Mouse (Mus musculus) macrophage (primary cell): ENCODE results near the gene Plxna3. TPM values are rescaled to one million over a fixed set of nuclear protein-coding genes. Genes with fewer than 3 reads are reported as not detected.
"Not testable (repeated sequence)": the region's sequence is repeated elsewhere in the genome, so short reads cannot be mapped to it uniquely, and the experiment has no call there.

Source experiments
- H3K27ac ChIP-seq: fragments of 350-480 bp; formaldehyde crosslinking; 2 replicates; pipeline ENCODE4 v1.9.0; 2021
- H3K36me3 ChIP-seq: fragments of 350-480 bp; formaldehyde crosslinking; 2 replicates; pipeline ENCODE4 v1.9.0; 2021; ENCODE audit errors: inconsistent target
- H3K4me3 ChIP-seq: fragments of 350-480 bp; formaldehyde crosslinking; 2 replicates; pipeline ENCODE4 v1.9.0; 2021; ENCODE audit errors: inconsistent target
- H3K79me2 ChIP-seq: fragments of 350-480 bp; formaldehyde crosslinking; 2 replicates; pipeline ENCODE4 v1.9.0; 2021; ENCODE audit errors: inconsistent target
- WGBS: methylation state at CpG from one replicate; pipeline ENCODE4 v1.1.7; 2026; ENCODE audit warnings: inconsistent platforms; ENCODE audit not compliant: missing documents; 5-methylcytosine and 5-hydroxymethylcytosine counted together
- polyA plus RNA-seq: library from polyadenylated mRNA; stranded (reverse); fragments of 250-400 nt; gene quantifications from 3 replicates; pipeline ENCODE4 v1.2.4, GENCODE M21; 2018; ENCODE audit warnings: inconsistent platforms

Gene Plxna3
- polyA plus RNA-seq, 1 experiment from 2014 or later = 2.2 TPM

DNA sequence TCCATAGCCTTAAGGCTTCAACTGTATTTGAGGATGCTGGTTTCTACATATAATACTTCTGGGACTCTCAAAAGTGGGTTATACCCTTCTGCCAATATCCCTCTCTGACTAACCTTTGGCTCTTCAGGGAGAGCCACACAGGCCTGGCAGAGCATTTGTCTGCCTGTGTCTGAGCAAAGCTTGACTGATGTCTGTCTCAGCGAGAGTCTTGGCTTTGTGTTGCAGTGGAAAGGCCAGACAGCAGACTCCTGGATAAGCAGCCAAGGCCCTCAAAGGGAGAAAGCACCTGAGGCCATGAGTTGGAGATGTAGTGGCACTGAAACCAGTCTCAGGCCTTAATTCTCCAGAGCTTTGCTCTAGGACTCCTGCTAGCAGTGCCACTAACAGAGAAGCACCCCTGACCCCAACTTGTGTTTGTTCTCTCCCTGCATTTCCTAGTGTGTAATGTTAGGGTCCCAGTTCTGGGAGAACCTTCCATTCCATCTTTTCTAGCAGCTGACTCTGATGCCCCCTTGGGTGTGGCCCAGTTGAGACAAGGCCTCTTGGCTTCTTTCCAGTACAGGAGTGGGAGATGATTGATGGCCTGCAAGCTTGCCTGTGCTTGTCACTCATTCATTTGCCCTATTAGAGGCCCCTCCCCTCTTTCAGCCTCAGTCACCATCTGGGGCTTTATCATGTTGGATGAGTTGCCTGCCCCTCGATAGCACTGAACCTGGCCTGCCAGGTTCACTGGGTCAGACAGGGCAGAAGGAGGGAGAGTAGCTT is 1.5 kb downstream of the Plxna3 start:
- no peaks in the 10 kb centered on the region for H3K79me2 ChIP-seq
- no peaks in the 10 kb centered on the region for H3K36me3 ChIP-seq
- H3K27ac ChIP-seq = no peak overlapping the region
- 93% methylated on average over 2 of the region's 2 CpGs for WGBS
- H3K4me3 ChIP-seq = no peak overlapping the region

DNA sequence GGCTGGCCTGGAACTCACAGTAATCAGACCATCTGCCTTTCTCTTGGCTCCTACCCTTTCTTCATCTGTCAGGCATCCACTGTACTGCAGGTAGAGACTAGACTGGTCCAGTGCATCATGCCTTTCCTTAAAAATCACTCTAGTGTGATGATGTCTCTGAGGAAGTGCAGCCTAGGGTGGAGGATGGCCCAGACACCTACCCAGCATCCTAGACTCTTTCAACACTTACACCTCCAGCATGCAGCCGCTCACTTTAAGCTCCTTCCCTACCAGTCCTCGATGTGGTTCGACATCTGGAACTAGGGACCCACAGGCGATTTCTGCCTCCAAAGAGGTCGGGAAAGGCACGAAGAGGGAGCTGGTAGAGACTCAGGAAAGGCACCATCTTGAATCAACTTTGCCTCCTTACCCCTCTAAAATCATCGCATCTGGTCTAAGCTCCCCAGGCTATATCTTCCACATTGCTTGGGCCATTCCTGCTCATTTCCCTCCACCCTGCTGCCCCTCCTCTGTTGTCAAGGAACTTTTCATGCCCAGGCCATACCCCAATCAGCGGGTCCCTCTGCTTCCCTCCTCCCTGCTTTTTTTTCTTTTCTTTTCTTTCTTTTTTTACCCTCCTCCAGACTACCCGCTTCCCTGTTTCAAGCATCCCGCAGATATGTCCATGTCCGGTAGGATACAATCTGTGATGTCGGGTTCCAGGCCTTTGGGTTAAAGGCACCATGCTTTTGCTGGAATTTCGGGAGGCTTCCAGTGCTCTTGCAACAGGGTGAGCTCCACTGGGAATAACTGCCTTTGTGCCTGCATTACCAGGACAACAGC is 24.0 kb downstream of the Plxna3 start:
- peak overlapping the region; percentile 33 for H3K27ac ChIP-seq
- WGBS = 20% methylated on average over 11 of the region's 13 CpGs
- no peaks in the 10 kb centered on the region for H3K79me2 ChIP-seq
- H3K36me3 ChIP-seq = no peaks in the 10 kb centered on the region
- H3K4me3 ChIP-seq = peak overlapping the region; percentile 54

DNA sequence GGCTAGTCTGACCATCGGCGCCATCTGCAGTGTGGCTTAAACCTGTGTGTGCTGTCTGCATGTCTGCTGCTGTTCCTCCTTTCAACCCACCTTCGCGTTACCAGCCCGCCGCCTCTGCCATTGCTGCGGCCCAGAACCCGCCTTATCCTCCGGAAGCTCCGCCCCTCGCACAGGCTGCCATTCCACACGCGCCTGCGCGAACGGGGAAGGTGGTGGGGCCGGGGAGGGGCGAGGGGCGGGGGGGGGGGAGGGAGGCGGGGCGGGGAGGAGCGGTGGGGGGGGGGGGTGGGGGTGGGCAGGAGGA is 24.6 kb downstream of the Plxna3 start, which contains the start of gene Lage3:
Gene Lage3, minus strand, starts transcription at position 152 of the 304 bp plus-strand sequence.
- peak within 1 kb of the TSS; percentile 33 for H3K27ac ChIP-seq
- 33% methylated on average over 9 of the region's 22 CpGs for WGBS
- no peaks in the 10 kb centered on the region for H3K79me2 ChIP-seq
- peak within 1 kb of the TSS; percentile 54 for H3K4me3 ChIP-seq
- H3K36me3 ChIP-seq = no peaks in the 10 kb centered on the region

DNA sequence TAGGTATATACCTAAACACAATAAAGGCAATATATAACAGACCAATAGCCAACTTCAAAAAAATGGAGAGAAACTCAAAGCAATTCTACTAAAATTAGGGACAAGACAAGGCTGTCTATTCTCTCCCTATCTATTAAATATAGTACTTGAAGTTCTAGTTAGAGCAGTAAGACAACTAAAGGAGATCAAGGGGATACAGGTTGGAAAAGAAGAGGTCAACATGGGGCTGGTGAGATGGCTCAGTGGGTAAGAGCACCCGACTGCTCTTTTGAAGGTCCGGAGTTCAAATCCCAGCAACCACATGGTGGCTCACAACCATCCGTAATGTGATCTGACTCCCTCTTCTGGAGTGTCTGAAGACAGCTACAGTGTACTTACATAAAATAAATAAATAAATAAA is 28.2 kb downstream of the Plxna3 start:
- not testable (repeated sequence) for H3K27ac ChIP-seq, H3K4me3 ChIP-seq, H3K36me3 ChIP-seq, H3K79me2 ChIP-seq
- WGBS = 86% methylated on average over 1 of the region's 3 CpGs

DNA sequence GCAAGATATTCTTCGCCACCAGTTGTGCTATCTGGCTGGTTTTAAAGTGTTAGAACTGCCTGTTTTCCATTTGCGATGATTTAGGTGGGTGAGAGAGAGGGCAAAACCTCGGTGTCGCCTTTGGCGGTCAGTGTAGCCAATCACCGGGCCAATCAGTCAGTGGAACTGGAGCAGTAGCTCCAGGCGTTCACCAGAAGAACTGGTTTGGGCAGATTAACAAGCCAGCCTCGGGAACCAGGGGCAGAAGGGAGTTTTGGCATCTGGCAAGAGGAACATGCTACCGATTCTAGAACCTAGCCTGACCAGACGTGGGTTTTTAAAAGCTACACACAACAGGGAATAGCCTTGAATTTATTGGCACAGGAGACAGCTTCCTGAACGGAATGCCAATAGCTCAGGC is 30.3 kb downstream of the Plxna3 start:
- Histone ChIP-seq H3K79me2 (no peaks in the 10 kb centered on the region), H3K36me3 (no peaks in the 10 kb centered on the region), H3K4me3 (no peak overlapping the region), H3K27ac (no peak overlapping the region)
- WGBS = 71% methylated on average over 11 of the region's 11 CpGs

DNA sequence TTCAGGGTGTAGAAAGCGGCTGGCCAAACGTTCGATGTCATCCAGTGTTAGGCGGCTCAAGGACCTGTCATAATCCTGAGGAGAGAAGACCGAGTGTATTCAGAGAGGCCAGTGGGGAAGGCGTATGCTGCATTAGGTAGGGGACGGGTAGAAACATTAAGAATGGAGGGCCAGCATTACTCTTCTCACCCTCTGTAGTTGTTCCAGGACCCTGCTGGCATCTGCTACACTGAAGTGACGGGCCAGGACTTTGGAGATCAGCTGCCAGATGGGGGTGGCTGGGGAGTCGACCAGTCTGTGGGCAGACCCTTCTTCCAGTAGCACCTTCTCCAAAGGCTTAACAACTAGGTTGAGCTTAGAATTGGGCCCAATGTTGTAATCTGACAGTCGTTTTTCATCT is 38.6 kb downstream of the Plxna3 start:
- 49% methylated on average over 8 of the region's 10 CpGs for WGBS
- Histone ChIP-seq H3K4me3 (peak overlapping the region; percentile 63), H3K27ac (peak overlapping the region; percentile 48), H3K36me3 (no peaks in the 10 kb centered on the region), H3K79me2 (peaks cover 15% of the 10 kb centered on the region; the same call in 1 of the 2 replicates)

DNA sequence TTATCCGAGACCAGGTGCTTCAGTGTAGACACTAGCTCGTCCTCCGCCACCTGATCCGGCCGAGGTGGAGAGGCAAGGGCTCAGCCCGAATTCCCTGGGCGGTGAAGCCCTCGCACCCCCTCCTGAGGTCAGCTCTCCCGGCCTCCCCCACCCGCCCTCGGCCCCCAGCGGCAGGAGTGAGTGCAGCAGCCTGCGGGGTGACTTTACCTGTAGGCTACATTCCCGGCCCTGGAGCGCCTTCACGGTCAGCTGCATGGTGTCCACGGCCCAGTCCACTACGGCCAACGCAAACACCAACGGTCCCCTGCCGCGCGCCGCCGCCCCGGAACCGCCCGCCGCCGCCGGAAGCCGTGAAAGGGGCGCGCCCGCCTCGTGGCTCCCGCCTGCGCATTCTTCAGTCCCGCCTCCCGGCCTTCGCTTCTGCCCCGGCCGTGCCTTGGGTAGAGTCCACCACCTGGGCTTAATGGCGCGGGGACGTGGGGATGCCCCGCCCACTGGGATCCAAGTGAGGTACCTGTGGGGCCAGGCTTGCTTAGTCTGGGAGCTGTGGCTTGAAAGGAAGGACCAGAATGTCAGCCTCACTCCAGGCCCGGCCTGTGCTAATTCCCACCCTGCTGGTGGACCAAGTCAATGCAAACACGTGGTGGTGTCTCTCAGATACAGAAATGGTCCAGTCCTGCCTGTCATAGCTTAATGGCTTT is 39.5 kb downstream of the Plxna3 start:
- peak overlapping the region; percentile 63 for H3K4me3 ChIP-seq
- no peaks in the 10 kb centered on the region for H3K36me3 ChIP-seq
- WGBS = 30% methylated on average over 37 of the region's 49 CpGs
- peaks cover 15% of the 10 kb centered on the region; the same call in 1 of the 2 replicates for H3K79me2 ChIP-seq
- H3K27ac ChIP-seq = peak overlapping the region; percentile 48

DNA sequence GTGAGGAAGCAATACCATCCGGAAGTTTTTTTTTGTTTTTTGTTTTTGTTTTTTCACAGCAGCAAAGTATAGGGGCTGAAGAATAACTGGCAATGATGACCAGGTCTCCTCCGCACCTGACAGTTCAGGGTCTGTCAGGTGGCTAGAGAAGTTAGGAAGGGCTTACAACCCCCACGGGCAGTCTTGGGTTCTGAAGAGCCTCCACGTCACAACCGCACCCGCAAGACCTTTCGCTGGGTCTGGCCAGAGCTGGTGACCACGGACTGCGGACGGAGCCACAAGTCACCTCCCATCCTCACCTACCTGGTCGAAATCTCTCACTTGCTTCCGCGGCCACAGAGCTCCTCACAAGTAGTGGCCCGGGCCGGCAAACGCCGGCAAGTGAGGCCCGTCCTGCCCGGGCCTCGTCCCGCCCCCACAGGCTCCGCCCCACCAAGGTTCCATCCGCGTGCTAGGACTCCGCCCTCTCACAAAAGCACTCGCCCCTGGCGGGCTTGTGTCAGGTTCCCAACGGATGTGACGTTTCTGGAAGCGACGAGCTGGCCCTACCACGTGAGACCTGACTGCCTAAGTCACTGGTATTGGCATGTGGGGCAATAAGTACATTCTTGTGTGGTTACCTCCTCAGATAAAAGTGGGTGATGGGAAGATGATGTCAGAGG is 44.2 kb downstream of the Plxna3 start, which contains the start of the genes Ubl4a and Slc10a3:
Gene Ubl4a, minus strand, starts transcription at position 331 of the 662 bp plus-strand sequence.
Gene Slc10a3, minus strand, starts transcription at position 462 of the 662 bp plus-strand sequence.
- Histone ChIP-seq H3K79me2 (peaks cover 2% of the 10 kb centered on the region; the same call in 1 of the 2 replicates), H3K4me3 (peak within 1 kb of the TSS; percentile 57), H3K36me3 (no peaks in the 10 kb centered on the region), H3K27ac (peak within 1 kb of the TSS; percentile 19; the same call in 1 of the 2 replicates)
- WGBS = 27% methylated on average over 31 of the region's 32 CpGs

DNA sequence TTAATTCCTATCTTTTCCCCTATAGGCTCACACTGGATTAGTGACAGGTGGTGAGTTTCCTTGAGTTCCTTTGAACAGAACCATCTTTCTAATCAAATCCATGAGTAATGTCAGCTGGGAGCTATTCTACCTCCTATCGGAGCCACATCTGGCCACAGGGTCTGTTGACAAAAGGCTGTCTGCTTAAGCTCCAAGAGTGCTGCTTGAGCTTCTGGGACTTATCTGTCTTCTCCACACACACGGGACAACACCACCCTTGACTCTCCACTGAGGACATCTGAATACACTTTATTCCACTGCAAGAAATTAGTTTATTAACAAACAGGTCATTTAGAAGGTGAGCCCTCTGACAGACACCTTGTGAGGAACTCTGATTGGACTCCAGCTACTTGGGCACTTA is 55.6 kb downstream of the Plxna3 start:
- no peak overlapping the region for H3K27ac ChIP-seq
- 96% methylated on average over 2 of the region's 2 CpGs for WGBS
- no peak overlapping the region for H3K4me3 ChIP-seq
- no peaks in the 10 kb centered on the region for H3K79me2 ChIP-seq
- 0 out of 2 replicates have a peak, but pooled peaks cover 7% of the 10 kb centered on the region for H3K36me3 ChIP-seq

DNA sequence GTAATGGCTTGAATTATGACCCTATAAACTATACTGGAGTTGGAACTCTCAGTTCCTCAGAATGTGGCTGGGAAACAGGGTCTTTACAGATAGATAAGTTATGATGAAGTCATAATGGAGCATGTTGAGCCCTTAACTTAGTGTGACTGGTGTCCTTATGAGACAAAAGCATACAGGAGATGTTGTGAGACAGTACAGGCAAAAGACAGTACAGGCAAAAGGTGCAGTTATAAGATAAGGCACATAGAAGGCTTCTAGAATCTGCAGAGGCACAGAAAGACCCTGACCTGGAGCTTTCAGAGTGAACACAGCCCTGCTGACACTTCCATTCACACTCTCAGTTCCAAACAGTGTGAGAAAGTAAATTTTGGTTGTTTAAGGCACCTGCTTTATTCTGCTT is 59.3 kb downstream of the Plxna3 start:
- 0 out of 2 replicates have a peak, but pooled peaks cover 7% of the 10 kb centered on the region for H3K36me3 ChIP-seq
- no peak overlapping the region for H3K27ac ChIP-seq
- H3K4me3 ChIP-seq = no peak overlapping the region
- H3K79me2 ChIP-seq = no peaks in the 10 kb centered on the region

DNA sequence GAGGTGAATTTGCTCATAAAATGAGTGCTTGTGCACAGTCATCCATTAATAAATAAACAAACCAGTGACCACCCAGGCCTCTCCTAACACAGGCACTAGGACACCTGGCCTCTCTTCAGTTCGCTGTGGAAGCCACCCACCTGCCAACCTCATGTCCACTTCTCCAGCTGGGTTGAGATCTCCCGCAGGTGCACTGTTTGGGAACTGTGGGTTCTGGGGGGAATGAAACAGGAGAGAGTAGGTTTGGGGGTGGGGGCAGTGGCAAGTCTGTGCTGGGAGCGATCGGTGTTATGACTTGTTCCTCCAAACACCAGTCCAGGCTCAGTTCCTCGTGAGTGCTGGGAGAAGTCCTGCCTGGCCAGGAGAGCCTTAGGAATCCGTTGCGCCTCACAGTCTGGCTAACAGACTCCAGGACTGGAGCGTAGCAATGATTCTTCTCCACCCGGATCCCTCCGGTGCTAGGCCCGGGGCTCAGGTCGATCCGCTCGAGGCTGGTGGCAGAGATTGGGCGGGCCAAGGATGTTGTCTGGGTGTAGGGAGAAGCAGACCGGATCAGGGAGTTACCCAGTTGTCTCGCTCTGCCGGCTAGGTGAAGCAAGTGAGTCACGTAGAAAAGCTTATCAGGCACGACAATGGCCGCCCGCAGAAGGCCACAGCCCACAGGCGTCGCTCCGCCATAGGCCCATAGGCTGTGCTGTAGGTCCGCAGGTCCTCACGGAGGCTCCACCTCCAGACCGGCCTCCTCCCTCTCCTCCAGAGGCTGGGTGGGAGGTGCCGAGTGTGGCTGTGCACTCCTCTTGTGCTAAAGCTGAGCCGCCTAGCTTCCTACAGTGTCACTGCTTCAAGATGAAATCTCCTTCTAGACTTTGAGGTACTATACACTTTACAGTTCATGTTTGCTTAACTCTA is 63.9 kb downstream of the Plxna3 start, which contains the start of the genes Fam3a and Ikbkg:
Gene Fam3a, minus strand, starts transcription at position 738 of the 909 bp plus-strand sequence.
Gene Ikbkg, plus strand, starts transcription at position 756 of the 909 bp plus-strand sequence.
- peak within 1 kb of the TSS; percentile 60 for H3K4me3 ChIP-seq
- no peaks in the 10 kb centered on the region for H3K36me3 ChIP-seq
- 31% methylated on average over 26 of the region's 30 CpGs for WGBS
- H3K79me2 ChIP-seq = no peaks in the 10 kb centered on the region
- H3K27ac ChIP-seq = peak within 1 kb of the TSS; percentile 73
